Mouse (Mus musculus) heart, embryonic 11.5 days (tissue): ENCODE measurements around the gene Gm21518. TPM values are rescaled to one million over a fixed set of nuclear protein-coding genes. Genes with fewer than 3 reads are reported as not detected.
"Not testable (repeated sequence)": the region's sequence is repeated elsewhere in the genome, so short reads cannot be mapped to it uniquely, and the experiment has no call there.

Experiments
- ATAC-seq: fragments of 200-750 bp; cut with Nextera tagmentation; replicated peaks from 2 replicates; pipeline ENCODE4 v1.8.0; 2017; ENCODE audit warnings: moderate library complexity; ENCODE audit not compliant: insufficient number of reproducible peaks, low FRiP score, low TSS enrichment
- H3K27ac ChIP-seq: fragments of 300-500 bp; sonication (generic); 2 replicates; pipeline ENCODE4 v1.5.1; 2014; ENCODE audit warnings: mild to moderate bottlenecking, low read depth, low read length
- H3K27me3 ChIP-seq: fragments of 300-500 bp; sonication (generic); 2 replicates; pipeline ENCODE4 v1.6.1; 2014; ENCODE audit warnings: mild to moderate bottlenecking, low read length, mixed read lengths; ENCODE audit not compliant: control insufficient read depth, insufficient read depth
- H3K36me3 ChIP-seq: fragments of 300-500 bp; sonication (generic); 2 replicates; pipeline ENCODE4 v1.6.1; 2014; ENCODE audit warnings: mild to moderate bottlenecking, low read length, moderate library complexity, mixed read lengths; ENCODE audit not compliant: control insufficient read depth, insufficient read depth
- H3K4me1 ChIP-seq: fragments of 300-500 bp; sonication (generic); 2 replicates; pipeline ENCODE4 v1.6.1; 2014; ENCODE audit warnings: low read length; ENCODE audit not compliant: control insufficient read depth, insufficient read depth
- H3K4me2 ChIP-seq: fragments of 300-500 bp; sonication (generic); 2 replicates; pipeline ENCODE4 v1.6.1; 2014; ENCODE audit warnings: mild to moderate bottlenecking, moderate library complexity
- H3K4me3 ChIP-seq: fragments of 300-500 bp; sonication (generic); 2 replicates; pipeline ENCODE4 v1.5.1; 2014; ENCODE audit warnings: low read depth, low read length
- H3K9ac ChIP-seq: fragments of 300-500 bp; sonication (generic); 2 replicates; pipeline ENCODE4 v1.6.1; 2014; ENCODE audit warnings: mild to moderate bottlenecking, low read depth, low read length, moderate library complexity
- H3K9me3 ChIP-seq: fragments of 300-500 bp; sonication (generic); replicated peaks from 2 replicates; pipeline ENCODE4 v1.6.1; 2016; ENCODE audit warnings: low read length; ENCODE audit not compliant: control insufficient read depth
- WGBS: fragments of 180-500 bp; shearing (Covaris S2); extraction: QIAGEN DNeasy Blood & Tissue Kit; methylation state at CpG from one replicate; pipeline ENCODE4 v1.1.7; 2014; ENCODE audit not compliant: insufficient replicate concordance; 5-methylcytosine and 5-hydroxymethylcytosine counted together
- polyA plus RNA-seq: library from polyadenylated mRNA; unstranded; fragments of >200 nt; fragmentation: Nextera tagmentation; extraction: Ambion mirVana; gene quantifications from 2 replicates; pipeline ENCODE4 v1.2.1, GENCODE M21; 2014

The Gm21518 gene
- polyA plus RNA-seq, result not detected in 2 replicates

DNA sequence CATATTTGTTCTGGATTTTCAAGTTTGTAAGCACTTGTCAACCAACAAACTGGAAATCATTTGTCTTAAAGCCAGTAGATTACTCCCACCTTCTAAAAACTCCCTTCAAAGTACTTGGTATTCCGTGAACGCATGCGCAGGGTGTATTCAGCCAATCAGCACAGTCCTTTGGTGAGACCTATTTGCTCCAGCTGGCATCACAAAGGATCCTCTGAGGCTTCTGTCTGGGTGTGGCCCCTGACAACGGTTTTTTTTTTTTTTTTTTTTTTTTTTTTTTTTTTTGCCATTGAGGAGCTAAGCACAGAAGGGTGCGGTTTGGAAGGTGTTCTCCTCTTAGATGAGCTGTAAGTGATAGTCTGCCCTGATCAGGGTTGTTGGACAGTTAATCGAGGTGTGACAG lies at the start of gene Gm21518:
Gm21518 (plus strand) TSS at position 301 of the 400 bp plus-strand sequence.
- not testable (repeated sequence) for H3K4me1 ChIP-seq, H3K27me3 ChIP-seq, ATAC-seq, H3K27ac ChIP-seq, H3K4me2 ChIP-seq, H3K9me3 ChIP-seq, H3K4me3 ChIP-seq, H3K36me3 ChIP-seq, H3K9ac ChIP-seq
- no CpG with 5 or more reads among the region's 6 CpGs for WGBS
